Mouse (Mus musculus) forebrain, embryonic 14.5 days (tissue): ENCODE measurements around the gene Arl15. TPM values are rescaled to one million over a fixed set of nuclear protein-coding genes. Genes with fewer than 3 reads are reported as not detected.

Experiments used
- ATAC-seq: fragments of 200-750 bp; cut with Nextera tagmentation; 2 replicates; pipeline ENCODE4 v1.8.0; 2017; ENCODE audit warnings: mild to moderate bottlenecking, moderate library complexity
- DNase-seq: peaks from one replicate; pipeline ENCODE4 v3.0.0-alpha.2; 2015; ENCODE audit warnings: low spot score
- H3K27ac ChIP-seq: fragments of 300-500 bp; sonication (generic); 2 replicates; pipeline ENCODE4 v1.5.1; 2014; ENCODE audit warnings: low read depth, mild to moderate bottlenecking, control low read depth, low read length, moderate library complexity
- H3K27me3 ChIP-seq: fragments of 300-500 bp; sonication (generic); replicated peaks from 2 replicates; pipeline ENCODE4 v1.6.1; 2014; ENCODE audit warnings: low read length, control low read depth, mixed read lengths; ENCODE audit not compliant: control insufficient read depth, insufficient read depth
- H3K36me3 ChIP-seq: fragments of 300-500 bp; sonication (generic); 2 replicates; pipeline ENCODE4 v1.6.1; 2014; ENCODE audit warnings: low read length, control low read depth; ENCODE audit not compliant: control insufficient read depth, insufficient read depth
- H3K4me1 ChIP-seq: fragments of 300-500 bp; sonication (generic); 2 replicates; pipeline ENCODE4 v1.6.1; 2014; ENCODE audit warnings: antibody characterized with exemption, low read length, control low read depth; ENCODE audit not compliant: control insufficient read depth, insufficient read depth
- H3K4me2 ChIP-seq: fragments of 300-500 bp; sonication (generic); 2 replicates; pipeline ENCODE4 v1.6.1; 2014; ENCODE audit warnings: mild to moderate bottlenecking, control low read depth, low read length
- H3K4me3 ChIP-seq: fragments of 300-500 bp; sonication (generic); 2 replicates; pipeline ENCODE4 v1.5.1; 2014; ENCODE audit warnings: low read depth, low read length, control low read depth
- H3K9ac ChIP-seq: fragments of 300-500 bp; sonication (generic); 2 replicates; pipeline ENCODE4 v1.6.1; 2014; ENCODE audit warnings: mild to moderate bottlenecking, low read length, control low read depth, moderate library complexity
- H3K9me3 ChIP-seq: fragments of 300-500 bp; sonication (generic); replicated peaks from 2 replicates; pipeline ENCODE4 v1.6.1; 2016; ENCODE audit warnings: low read length, control low read depth, mixed read lengths; ENCODE audit not compliant: control insufficient read depth
- WGBS: fragments of 180-500 bp; shearing (Covaris S2); extraction: QIAGEN DNeasy Blood & Tissue Kit; methylation state at CpG from one replicate; pipeline ENCODE4 v1.1.7; 2014; 5-methylcytosine and 5-hydroxymethylcytosine counted together
- polyA plus RNA-seq: library from polyadenylated mRNA; unstranded; fragments of >200 nt; fragmentation: Nextera tagmentation; extraction: Ambion mirVana; gene quantifications from 2 replicates; pipeline ENCODE4 v1.2.1, GENCODE M21; 2014

The Arl15 gene
- polyA plus RNA-seq, 1 experiment from 2014 or later = 18.7 TPM

GRCm38 (mm10) chr13:113976936-113977335 is 182.6 kb downstream of the Arl15 start:
- WGBS = 98% methylated on average over 4 of the region's 4 CpGs
- no peaks in the 10 kb centered on the region for H3K27me3 ChIP-seq

GRCm38 (mm10) chr13:113980739-113981460 is 186.6 kb downstream of the Arl15 start:
- DNase-seq (no peak), ATAC-seq (peak; percentile 60)
- no peaks in the 10 kb centered on the region for H3K27me3 ChIP-seq
- no peak overlapping the region for H3K27ac ChIP-seq
- no peaks in the 10 kb centered on the region for H3K36me3 ChIP-seq
- no peaks in the 10 kb centered on the region for H3K9me3 ChIP-seq
- peaks cover 22% of the 10 kb centered on the region for H3K4me1 ChIP-seq
- H3K4me3 ChIP-seq = no peak overlapping the region
- 9% methylated on average over 15 of the region's 15 CpGs for WGBS
- peak overlapping the region; percentile 20; the same call in 1 of the 2 replicates for H3K4me2 ChIP-seq
- no peak overlapping the region for H3K9ac ChIP-seq

More at GRCm38 (mm10) chr13:113976936-113977335, 182.6 kb downstream of the Arl15 start:
- Histone ChIP-seq H3K4me3 (no peak overlapping the region), H3K36me3 (no peaks in the 10 kb centered on the region), H3K27ac (no peak overlapping the region), H3K4me2 (no peak overlapping the region), H3K4me1 (peaks cover 18% of the 10 kb centered on the region), H3K9ac (no peak overlapping the region), H3K9me3 (no peaks in the 10 kb centered on the region)
- no peak for ATAC-seq
- no peak for DNase-seq

GRCm38 (mm10) chr13:113981461-113982000 is 187.2 kb downstream of the Arl15 start:
- peak; percentile 79 for ATAC-seq
- WGBS = 4% methylated on average over 9 of the region's 9 CpGs
- H3K4me1 ChIP-seq = peaks cover 21% of the 10 kb centered on the region
- no peaks in the 10 kb centered on the region for H3K9me3 ChIP-seq
- H3K4me2 ChIP-seq = peak overlapping the region; percentile 20
- H3K36me3 ChIP-seq = no peaks in the 10 kb centered on the region
- no peaks in the 10 kb centered on the region for H3K27me3 ChIP-seq
- no peak overlapping the region for H3K9ac ChIP-seq
- no peak overlapping the region for H3K4me3 ChIP-seq
- peak; percentile 56 for DNase-seq
- H3K27ac ChIP-seq = no peak overlapping the region

GRCm38 (mm10) chr13:113983633-113984032 is 189.3 kb downstream of the Arl15 start:
- peak; percentile 18; the same call in 1 of the 2 replicates for ATAC-seq
- Histone ChIP-seq H3K4me1 (peaks cover 25% of the 10 kb centered on the region), H3K27me3 (no peaks in the 10 kb centered on the region), H3K27ac (no peak overlapping the region), H3K9ac (no peak overlapping the region), H3K36me3 (no peaks in the 10 kb centered on the region), H3K9me3 (no peaks in the 10 kb centered on the region), H3K4me2 (no peak overlapping the region), H3K4me3 (no peak overlapping the region)
- WGBS = 21% methylated on average over 6 of the region's 6 CpGs
- DNase-seq = peak; percentile 59

GRCm38 (mm10) chr13:113984491-113984890 is 190.2 kb downstream of the Arl15 start:
- no peak overlapping the region for H3K9ac ChIP-seq
- no peaks in the 10 kb centered on the region for H3K27me3 ChIP-seq
- H3K4me2 ChIP-seq = no peak overlapping the region
- DNase-seq = no peak
- peaks cover 25% of the 10 kb centered on the region for H3K4me1 ChIP-seq
- H3K27ac ChIP-seq = no peak overlapping the region
- no peaks in the 10 kb centered on the region for H3K36me3 ChIP-seq
- WGBS = 96% methylated on average over 4 of the region's 4 CpGs
- no peak for ATAC-seq
- no peaks in the 10 kb centered on the region for H3K9me3 ChIP-seq
- no peak overlapping the region for H3K4me3 ChIP-seq

- Histone ChIP-seq H3K9ac (no peak overlapping the region), H3K4me3 (no peak overlapping the region), H3K9me3 (no peaks in the 10 kb centered on the region), H3K4me2 (no peak overlapping the region), H3K27me3 (no peaks in the 10 kb centered on the region), H3K27ac (no peak overlapping the region), H3K4me1 (peaks cover 11% of the 10 kb centered on the region; the same call in 1 of the 2 replicates), H3K36me3 (no peaks in the 10 kb centered on the region)
- DNase-seq (peak; percentile 68), ATAC-seq (peak; percentile 61)
- 59% methylated on average over 13 of the region's 13 CpGs for WGBS
These were observed 192.7 kb downstream of the Arl15 start for GRCm38 (mm10) chr13:113986864-113987562.

- Histone ChIP-seq H3K9ac (no peak overlapping the region), H3K4me3 (no peak overlapping the region), H3K4me2 (no peak overlapping the region), H3K9me3 (no peaks in the 10 kb centered on the region), H3K27me3 (no peaks in the 10 kb centered on the region), H3K36me3 (no peaks in the 10 kb centered on the region), H3K27ac (no peak overlapping the region), H3K4me1 (peaks cover 8% of the 10 kb centered on the region)
- ATAC-seq (no peak), DNase-seq (no peak)
- WGBS = 81% methylated on average over 3 of the region's 3 CpGs
These were observed 195.9 kb downstream of the Arl15 start for GRCm38 (mm10) chr13:113990247-113990646.

GRCm38 (mm10) chr13:113990701-113991100 is 196.4 kb downstream of the Arl15 start:
- no peaks in the 10 kb centered on the region for H3K9me3 ChIP-seq
- no peak overlapping the region for H3K27ac ChIP-seq
- peaks cover 8% of the 10 kb centered on the region for H3K4me1 ChIP-seq
- no peaks in the 10 kb centered on the region for H3K27me3 ChIP-seq
- ATAC-seq (no peak), DNase-seq (no peak)
- H3K4me2 ChIP-seq = no peak overlapping the region
- WGBS = 66% methylated on average over 10 of the region's 10 CpGs
- no peak overlapping the region for H3K9ac ChIP-seq
- no peaks in the 10 kb centered on the region for H3K36me3 ChIP-seq
- no peak overlapping the region for H3K4me3 ChIP-seq

GRCm38 (mm10) chr13:113993066-113993465 is 198.8 kb downstream of the Arl15 start:
- H3K27me3 ChIP-seq = no peaks in the 10 kb centered on the region
- H3K9me3 ChIP-seq = no peaks in the 10 kb centered on the region
- H3K36me3 ChIP-seq = no peaks in the 10 kb centered on the region
- DNase-seq = no peak
- H3K4me1 ChIP-seq = peaks cover 4% of the 10 kb centered on the region; the same call in 1 of the 2 replicates
- whole genome bisulfite sequencing = 83% methylated on average over 2 of the region's 2 CpGs
- ATAC-seq = no peak
- H3K4me2 ChIP-seq = no peak overlapping the region
- H3K4me3 ChIP-seq = no peak overlapping the region
- no peak overlapping the region for H3K9ac ChIP-seq
- H3K27ac ChIP-seq = no peak overlapping the region
